Mouse (Mus musculus) heart, adult 18-20 months (tissue): ENCODE measurements at regions not wholly inside any gene's neighbourhood (a gene's known extent, or its start where the extent isn't known, plus 50 kb on each side); places are given as distances from the start of the nearest gene placed in this dataset.
A peak's percentile ranks its signal among the peaks of the same experiment; 100 is the strongest.

ENCODE experiments used
- DNase-seq, 2 experiments: peaks; one replicate each; pipeline ENCODE4 v3.0.0; 2021 to 2022; ENCODE audit warnings: mixed read lengths in 1 of 2

- peak in 1 of 2 experiments; percentile 16 for DNase-seq
These were observed 383.6 kb downstream of the Gm826 start for GRCm38 (mm10) chr2:159950369-159950768.

GRCm38 (mm10) chr2:159949046-159949445 lies 384.9 kb downstream of the Gm826 start:
- DNase-seq, result no peak

GRCm38 (mm10) chr2:159930744-159931143 lies 403.2 kb downstream of the Gm826 start:
- DNase-seq, result no peak

- no peak for DNase-seq
These were observed 444.3 kb downstream of the Gm826 start for GRCm38 (mm10) chr2:159889701-159890100.

- no peak for DNase-seq
These were observed 449.0 kb downstream of the Gm826 start for GRCm38 (mm10) chr2:159884773-159885459.

GRCm38 (mm10) chr2:159866981-159867380 lies 467.0 kb downstream of the Gm826 start:
- DNase-seq, result no peak

- DNase-seq, result peak in 1 of 2 experiments; percentile 19
These were observed 467.6 kb downstream of the Gm826 start for GRCm38 (mm10) chr2:159866391-159866790.

GRCm38 (mm10) chr2:159863185-159863584 lies 470.8 kb downstream of the Gm826 start:
- DNase-seq, result no peak

- DNase-seq, result peak; percentile 63 to 82
These were observed 479.9 kb downstream of the Gm826 start for GRCm38 (mm10) chr2:159853891-159854665.

GRCm38 (mm10) chr2:159852959-159853358 lies 481.0 kb downstream of the Gm826 start:
- DNase-seq, result peak; percentile 24 to 26

GRCm38 (mm10) chr2:159832488-159833113 lies 501.4 kb downstream of the Gm826 start:
- no peak for DNase-seq

- peak; percentile 45 to 69 for DNase-seq
These were observed 507.5 kb downstream of the Gm826 start for GRCm38 (mm10) chr2:159826417-159826816.

- DNase-seq, result peak; percentile 32 to 40
These were observed 515.4 kb downstream of the Gm826 start for GRCm38 (mm10) chr2:159818556-159818955.

- DNase-seq, result peak in 1 of 2 experiments; percentile 25
These were observed 517.6 kb downstream of the Gm826 start for GRCm38 (mm10) chr2:159816344-159816743.
